Mouse (Mus musculus) CH12.LX (cell line): ENCODE data around the gene Tmem60. TPM values are rescaled to one million over a fixed set of nuclear protein-coding genes. Genes with fewer than 3 reads are reported as not detected.

ENCODE experiments used
- DNase-seq: peaks from one replicate; pipeline ENCODE4 v3.0.0-alpha.2; 2013; ENCODE audit errors: extremely low read depth
- H3K27ac ChIP-seq: 2 replicates; pipeline ENCODE4 v1.5.1; 2012; ENCODE audit warnings: low read depth, mild to moderate bottlenecking, control low read depth, moderate library complexity; ENCODE audit not compliant: insufficient read depth
- H3K27me3 ChIP-seq: replicated peaks from 2 replicates; pipeline ENCODE3; 2012; ENCODE audit warnings: inconsistent platforms
- H3K36me3 ChIP-seq, 2 experiments: replicated peaks in 1 of 2; 2 replicates each; pipeline versions ENCODE3 to v1.6.1; 2012; ENCODE audit warnings: inconsistent platforms in 1 of 2, low read length in 1 of 2, mild to moderate bottlenecking in 1 of 2, mixed read lengths in 1 of 2, moderate library complexity in 1 of 2; ENCODE audit not compliant: control insufficient read depth in 1 of 2, insufficient read depth in 1 of 2
- H3K4me1 ChIP-seq, 2 experiments: 2 replicates each; pipeline ENCODE4 v1.6.1; 2012; ENCODE audit warnings: inconsistent platforms in 1 of 2, moderate library complexity in 1 of 2; ENCODE audit not compliant: insufficient read depth in 2 of 2, control insufficient read depth in 1 of 2
- H3K4me2 ChIP-seq: 2 replicates; pipeline ENCODE4 v1.6.1; 2012; ENCODE audit warnings: low read depth, mild to moderate bottlenecking, control low read depth; ENCODE audit not compliant: poor library complexity, insufficient read depth, severe bottlenecking
- H3K4me3 ChIP-seq, 3 experiments: fragments of 150-350 bp in 1 of 3; sonication (generic) in 1 of 3; replicated peaks in 1 of 3; 2 replicates each; pipeline versions ENCODE3 to v1.5.1; 2011 to 2012; ENCODE audit warnings: low read depth in 2 of 3, low read length in 2 of 3, mild to moderate bottlenecking in 2 of 3, moderate library complexity in 2 of 3, control low read depth in 1 of 3, improper control_type of control experiment in 1 of 3, inconsistent platforms in 1 of 3, mixed read lengths in 1 of 3; ENCODE audit not compliant: poor library complexity in 1 of 3
- H3K79me2 ChIP-seq: replicated peaks from 2 replicates; pipeline ENCODE4 v1.6.1; 2012; ENCODE audit warnings: mild to moderate bottlenecking, moderate library complexity; ENCODE audit not compliant: control insufficient read depth, poor library complexity, insufficient read depth, severe bottlenecking; ENCODE audit errors: extremely low read depth
- H3K9ac ChIP-seq: 2 replicates; pipeline ENCODE4 v1.6.1; 2012; ENCODE audit warnings: low read depth, mild to moderate bottlenecking, control low read depth, moderate library complexity; ENCODE audit not compliant: insufficient read depth
- H3K9me3 ChIP-seq: replicated peaks from 2 replicates; pipeline ENCODE3; 2012; ENCODE audit warnings: low read length, inconsistent platforms, mixed read lengths
- BHLHE40 ChIP-seq: IDR thresholded peaks from 2 replicates; pipeline ENCODE4 v1.6.1; 2011; ENCODE audit warnings: mild to moderate bottlenecking, low read depth, low read length, improper control_type of control experiment
- CHD2 ChIP-seq: IDR thresholded peaks from 2 replicates; pipeline ENCODE4 v1.6.1; 2011; ENCODE audit warnings: low read length, improper control_type of control experiment
- CTCF ChIP-seq, 2 experiments: IDR thresholded peaks in 1 of 2; conservative IDR thresholded peaks in 1 of 2; 2 replicates each; pipeline ENCODE4 v1.5.1; 2011 to 2012; ENCODE audit warnings: low read depth in 2 of 2, low read length in 2 of 2, improper control_type of control experiment in 1 of 2, inconsistent platforms in 1 of 2, mild to moderate bottlenecking in 1 of 2, moderate library complexity in 1 of 2
- E2F4 ChIP-seq: IDR thresholded peaks from 2 replicates; pipeline ENCODE4 v1.6.1; 2011; ENCODE audit warnings: low read depth, low read length, improper control_type of control experiment; ENCODE audit not compliant: insufficient replicate concordance
- ELF1 ChIP-seq: IDR thresholded peaks from 2 replicates; pipeline ENCODE4 v1.6.1; 2014; ENCODE audit warnings: low read depth, mild to moderate bottlenecking, inconsistent platforms, low read length, improper control_type of control experiment
- EP300 ChIP-seq: IDR thresholded peaks from 2 replicates; pipeline ENCODE4 v1.6.1; 2011; ENCODE audit warnings: low read length, improper control_type of control experiment
- ETS1 ChIP-seq: conservative IDR thresholded peaks from 2 replicates; pipeline ENCODE4 v1.6.1; 2012; ENCODE audit warnings: low read depth, mild to moderate bottlenecking, inconsistent platforms, low read length, improper control_type of control experiment, moderate library complexity
- GABPA ChIP-seq: IDR thresholded peaks from 2 replicates; pipeline ENCODE4 v1.6.1; 2012; ENCODE audit warnings: low read depth, low read length, improper control_type of control experiment, inconsistent platforms; ENCODE audit not compliant: insufficient replicate concordance
- JUN ChIP-seq: IDR thresholded peaks from 2 replicates; pipeline ENCODE4 v1.6.1; 2011; ENCODE audit warnings: low read depth, mild to moderate bottlenecking, low read length, improper control_type of control experiment, moderate library complexity; ENCODE audit not compliant: insufficient read depth
- JUND ChIP-seq: conservative IDR thresholded peaks from 2 replicates; pipeline ENCODE4 v1.6.1; 2011; ENCODE audit warnings: low read depth, low read length, improper control_type of control experiment
- KAT2A ChIP-seq: IDR thresholded peaks from 2 replicates; pipeline ENCODE4 v1.6.1; 2012; ENCODE audit warnings: low read length, improper control_type of control experiment, inconsistent platforms; ENCODE audit not compliant: insufficient replicate concordance
- MAX ChIP-seq: IDR thresholded peaks from 2 replicates; pipeline ENCODE4 v1.6.1; 2011; ENCODE audit warnings: low read length, improper control_type of control experiment
- MEF2A ChIP-seq: IDR thresholded peaks from 2 replicates; pipeline ENCODE4 v1.6.1; 2014; ENCODE audit warnings: low read depth, mild to moderate bottlenecking, inconsistent platforms, low read length, improper control_type of control experiment, borderline replicate concordance
- MXI1 ChIP-seq: IDR thresholded peaks from 2 replicates; pipeline ENCODE4 v1.6.1; 2011; ENCODE audit warnings: mild to moderate bottlenecking, low read depth, low read length, improper control_type of control experiment
- NELFE ChIP-seq: IDR thresholded peaks from 2 replicates; pipeline ENCODE4 v1.6.1; 2011; ENCODE audit warnings: low read depth, low read length, improper control_type of control experiment
- NRF1 ChIP-seq: IDR thresholded peaks from 2 replicates; pipeline ENCODE4 v1.6.1; 2014; ENCODE audit warnings: low read depth, mild to moderate bottlenecking, inconsistent platforms, low read length, improper control_type of control experiment, moderate library complexity
- PAX5 ChIP-seq: IDR thresholded peaks from 2 replicates; pipeline ENCODE4 v1.6.1; 2012; ENCODE audit warnings: low read length, inconsistent platforms, mixed read lengths
- POLR2A ChIP-seq: IDR thresholded peaks from 2 replicates; pipeline ENCODE4 v1.6.1; 2011; ENCODE audit warnings: low read depth, mild to moderate bottlenecking, improper control_type of control experiment, low read length
- POLR2AphosphoS2 ChIP-seq: IDR thresholded peaks from 2 replicates; pipeline ENCODE4 v1.6.1; 2011; ENCODE audit warnings: low read depth, low read length, improper control_type of control experiment
- SIN3A ChIP-seq: IDR thresholded peaks from 2 replicates; pipeline ENCODE4 v1.6.1; 2012; ENCODE audit warnings: low read length, improper control_type of control experiment, inconsistent platforms
- TBP ChIP-seq: conservative IDR thresholded peaks from 2 replicates; pipeline ENCODE4 v1.6.1; 2011; ENCODE audit warnings: low read depth, low read length, improper control_type of control experiment
- UBTF ChIP-seq: IDR thresholded peaks from 2 replicates; pipeline ENCODE4 v1.6.1; 2012; ENCODE audit warnings: low read depth, mild to moderate bottlenecking, inconsistent platforms, low read length, improper control_type of control experiment, moderate library complexity
- USF2 ChIP-seq: conservative IDR thresholded peaks from 2 replicates; pipeline ENCODE4 v1.6.1; 2011; ENCODE audit warnings: low read depth, low read length, improper control_type of control experiment
- ZC3H11A ChIP-seq: IDR thresholded peaks from 2 replicates; pipeline ENCODE4 v1.6.1; 2012; ENCODE audit warnings: low read depth, mild to moderate bottlenecking, inconsistent platforms, low read length, improper control_type of control experiment
- ZMIZ1 ChIP-seq: IDR thresholded peaks from 2 replicates; pipeline ENCODE4 v1.6.1; 2012; ENCODE audit warnings: low read depth, mild to moderate bottlenecking, inconsistent platforms, low read length, improper control_type of control experiment
- dilution Hi-C: fragments of 300-500 bp; cut with MboI; formaldehyde crosslinking; loops from 2 replicates; pipeline ENCODE4 v1.14.3; 2020; ENCODE audit warnings: low sequenced_read_pairs; ENCODE audit not compliant: extremely low pct_unique_long_range_greater_than_20kb, extremely low pct_ligation_motif_present
- in situ Hi-C: fragments of 300-500 bp; cut with MboI; formaldehyde crosslinking; loops from 3 replicates; pipeline ENCODE4 v1.14.3; 2019; ENCODE audit warnings: low sequenced_read_pairs, low pct_ligation_motif_present, low pct_unique_long_range_greater_than_20kb, mixed read lengths
- polyA plus RNA-seq: library from polyadenylated mRNA; unstranded; fragments of >175 nt; gene quantifications from 2 replicates; pipeline ENCODE4 v1.2.1, GENCODE M21; 2012; ENCODE audit warnings: low read depth; ENCODE audit not compliant: insufficient read length
- total RNA-seq, 2 experiments: library from RNA; depleted of rRNA; stranded (reverse); fragments of 300-350 nt in 1 of 2; fragments of >200 nt in 1 of 2; gene quantifications; 2 replicates each; pipeline ENCODE4 v1.2.3; 2012 to 2014

The Tmem60 gene
- total and polyA plus RNA-seq, 3 experiments, result 12.9 to 35.4 (median 17.2) TPM

- Histone ChIP-seq H3K4me2 (no peak overlapping the region), H3K36me3 (peaks cover 0 to 13% of the 10 kb centered on the region in 2 experiments), H3K4me3 (no peak overlapping the region), H3K27me3 (no peaks in the 10 kb centered on the region), H3K4me1 (peaks cover 0 to 49% of the 10 kb centered on the region in 2 experiments; a peak in 2 of 4 replicates), H3K27ac (no peak overlapping the region), H3K79me2 (peaks cover 4% of the 10 kb centered on the region; the same call in 1 of the 2 replicates), H3K9me3 (no peaks in the 10 kb centered on the region), H3K9ac (no peak overlapping the region)
- no peak for DNase-seq
- TF ChIP-seq MEF2A (no peak), JUN (no peak), CTCF (conservative IDR thresholded peaks at IDR 0.05 in 1 of 2, IDR thresholded peaks at IDR 0.05 in 1 of 2; ENCODE audit: low read depth in 2 of 2, low read length in 2 of 2) (no peak), ELF1 (no peak), EP300 (no peak), POLR2A (no peak), MXI1 (no peak), KAT2A (no peak), PAX5 (no peak), SIN3A (no peak), USF2 (no peak)
- in situ Hi-C loops, result no loop called here
- dilution Hi-C loops, result no loop called here
Observed at GRCm38 (mm10) chr5:20858404-20858803, 23.6 kb upstream of the Tmem60 start.

- Histone ChIP-seq H3K79me2 (peaks cover 12% of the 10 kb centered on the region; the same call in 1 of the 2 replicates), H3K4me3 (no peak overlapping the region), H3K9me3 (no peaks in the 10 kb centered on the region), H3K36me3 (peaks cover 0 to 10% of the 10 kb centered on the region in 2 experiments), H3K4me2 (no peak overlapping the region), H3K9ac (no peak overlapping the region), H3K4me1 (peaks cover 0 to 58% of the 10 kb centered on the region in 2 experiments; a peak in 2 of 4 replicates), H3K27me3 (no peaks in the 10 kb centered on the region), H3K27ac (no peak overlapping the region)
- in situ Hi-C loops, result no loop called here
- dilution Hi-C loops, result no loop called here
- DNase-seq, result no peak
- TF ChIP-seq POLR2A (no peak), JUN (no peak)
Observed at GRCm38 (mm10) chr5:20860565-20860964, 21.4 kb upstream of the Tmem60 start.

- no peak overlapping the region for H3K4me3 ChIP-seq
- H3K27ac ChIP-seq, result no peak overlapping the region
- in situ Hi-C loops (no loop called here), dilution Hi-C loops (no loop called here)
- H3K79me2 ChIP-seq, result peaks cover 14% of the 10 kb centered on the region; the same call in 1 of the 2 replicates
- peaks cover 0 to 13% of the 10 kb centered on the region in 2 experiments for H3K36me3 ChIP-seq
- H3K4me2 ChIP-seq, result no peak overlapping the region
- H3K9ac ChIP-seq, result no peak overlapping the region
- peaks cover 2 to 61% of the 10 kb centered on the region in 2 experiments; a peak in 3 of 4 replicates for H3K4me1 ChIP-seq
- H3K9me3 ChIP-seq, result no peaks in the 10 kb centered on the region
- no peak for DNase-seq
- TF ChIP-seq ZMIZ1 (no peak), ZC3H11A (no peak), NRF1 (no peak), GABPA (no peak), USF2 (no peak), MAX (no peak), ELF1 (no peak), POLR2A (no peak), TBP (no peak), CHD2 (no peak), SIN3A (no peak), NELFE (no peak), E2F4 (no peak), JUND (no peak), BHLHE40 (no peak), ETS1 (no peak), POLR2AphosphoS2 (no peak), PAX5 (no peak), UBTF (no peak), EP300 (no peak)
- no peaks in the 10 kb centered on the region for H3K27me3 ChIP-seq
Observed at GRCm38 (mm10) chr5:20861901-20862300, 20.1 kb upstream of the Tmem60 start.
